Mouse (Mus musculus): ENCODE data around the gene Lrrc7. TPM values are rescaled to one million over a fixed set of nuclear protein-coding genes. Genes with fewer than 3 reads are reported as not detected.
A peak's percentile ranks its signal among the peaks of the same experiment; 100 is the strongest.

Lrrc7 gene
- 0.10 and 0.11 TPM in 2 replicates for polyA plus RNA-seq (2015; fragmentation: Nextera tagmentation; extraction: Ambion mirVana)

- DNase-seq (ENCODE audit: low spot score): peak; percentile 39
- peaks cover 28% of the 10 kb centered on the region; the same call in 1 of the 2 replicates for H3K27me3 ChIP-seq (ENCODE audit: insufficient read depth, low read length)
- peaks cover 9% of the 10 kb centered on the region for H3K4me1 ChIP-seq (replicated peaks; ENCODE audit: insufficient read depth, low read length)
- H3K27ac ChIP-seq: no peak within 1 kb of the TSS
- WGBS: under 1% methylated on average over 28 of the region's 28 CpGs
- no peaks in the 10 kb centered on the region for H3K9me3 ChIP-seq (replicated peaks; ENCODE audit: low read length)
- peak within 1 kb of the TSS; percentile 98 for H3K4me2 ChIP-seq (ENCODE audit: low read length)
- peak within 1 kb of the TSS; percentile 49 for H3K9ac ChIP-seq (ENCODE audit: low read depth, low read length)
- TF ChIP-seq CTCF (IDR thresholded peaks at IDR 0.05; ENCODE audit: low read depth): peak; percentile 53
- H3K4me3 ChIP-seq (replicated peaks; ENCODE audit: low read depth, low read length): peak within 1 kb of the TSS; percentile 54
- H3K36me3 ChIP-seq (ENCODE audit: insufficient read depth, low read length): no peaks in the 10 kb centered on the region
- ATAC-seq (replicated peaks; ENCODE audit: low FRiP score, low read depth): peak; percentile 90
These were observed at the start of gene Lrrc7 for GRCm38 (mm10) chr3:158561987-158562360. Lrrc7 (minus strand) TSS chr3:158562221.

DNA sequence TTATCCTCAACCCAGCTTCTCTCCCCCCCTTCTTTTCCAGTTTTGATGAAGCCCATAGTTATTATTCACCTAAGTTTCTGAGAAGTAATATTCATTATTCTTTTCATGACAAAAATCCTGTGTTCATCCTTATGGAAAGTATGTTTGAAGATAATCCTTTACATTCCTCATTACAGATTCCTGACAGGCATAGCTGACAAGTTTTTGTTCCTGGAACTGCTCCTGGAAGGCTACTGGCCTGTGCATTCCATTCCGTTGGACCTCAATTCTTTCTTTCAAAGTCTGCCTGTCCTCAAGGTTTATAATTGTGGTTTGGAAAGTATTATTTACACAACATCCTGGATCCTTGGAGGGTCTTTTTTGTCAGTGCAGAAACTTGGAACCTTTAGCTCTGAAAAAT, 45.0 kb upstream of the Lrrc7 start:
- DNase-seq (ENCODE audit: low spot score): no peak
- Histone ChIP-seq H3K36me3 (ENCODE audit: insufficient read depth, low read length) (no peaks in the 10 kb centered on the region), H3K9ac (ENCODE audit: low read depth, low read length) (no peak overlapping the region), H3K4me3 (replicated peaks; ENCODE audit: low read depth, low read length) (no peak overlapping the region), H3K4me2 (ENCODE audit: low read length) (no peak overlapping the region), H3K9me3 (replicated peaks; ENCODE audit: low read length) (no peaks in the 10 kb centered on the region), H3K4me1 (replicated peaks; ENCODE audit: insufficient read depth, low read length) (no peaks in the 10 kb centered on the region), H3K27me3 (ENCODE audit: insufficient read depth, low read length) (no peaks in the 10 kb centered on the region), H3K27ac (no peak overlapping the region)
- TF ChIP-seq CTCF (IDR thresholded peaks at IDR 0.05; ENCODE audit: low read depth): no peak
- no peak for ATAC-seq (replicated peaks; ENCODE audit: low FRiP score, low read depth)
- WGBS: 50% methylated on average over 1 of the region's 1 CpGs

GRCm38 (mm10) chr3:158605274-158605673, 43.3 kb upstream of the Lrrc7 start:
- H3K4me3 ChIP-seq (replicated peaks; ENCODE audit: low read depth, low read length): no peak overlapping the region
- no peaks in the 10 kb centered on the region for H3K4me1 ChIP-seq (replicated peaks; ENCODE audit: insufficient read depth, low read length)
- DNase-seq (ENCODE audit: low spot score): no peak
- H3K27ac ChIP-seq: no peak overlapping the region
- ATAC-seq (replicated peaks; ENCODE audit: low FRiP score, low read depth): no peak
- H3K36me3 ChIP-seq (ENCODE audit: insufficient read depth, low read length): no peaks in the 10 kb centered on the region
- no peak overlapping the region for H3K9ac ChIP-seq (ENCODE audit: low read depth, low read length)
- no peak for TF ChIP-seq CTCF (IDR thresholded peaks at IDR 0.05; ENCODE audit: low read depth)
- H3K4me2 ChIP-seq (ENCODE audit: low read length): no peak overlapping the region
- H3K9me3 ChIP-seq (replicated peaks; ENCODE audit: low read length): no peaks in the 10 kb centered on the region
- no peaks in the 10 kb centered on the region for H3K27me3 ChIP-seq (ENCODE audit: insufficient read depth, low read length)

DNA sequence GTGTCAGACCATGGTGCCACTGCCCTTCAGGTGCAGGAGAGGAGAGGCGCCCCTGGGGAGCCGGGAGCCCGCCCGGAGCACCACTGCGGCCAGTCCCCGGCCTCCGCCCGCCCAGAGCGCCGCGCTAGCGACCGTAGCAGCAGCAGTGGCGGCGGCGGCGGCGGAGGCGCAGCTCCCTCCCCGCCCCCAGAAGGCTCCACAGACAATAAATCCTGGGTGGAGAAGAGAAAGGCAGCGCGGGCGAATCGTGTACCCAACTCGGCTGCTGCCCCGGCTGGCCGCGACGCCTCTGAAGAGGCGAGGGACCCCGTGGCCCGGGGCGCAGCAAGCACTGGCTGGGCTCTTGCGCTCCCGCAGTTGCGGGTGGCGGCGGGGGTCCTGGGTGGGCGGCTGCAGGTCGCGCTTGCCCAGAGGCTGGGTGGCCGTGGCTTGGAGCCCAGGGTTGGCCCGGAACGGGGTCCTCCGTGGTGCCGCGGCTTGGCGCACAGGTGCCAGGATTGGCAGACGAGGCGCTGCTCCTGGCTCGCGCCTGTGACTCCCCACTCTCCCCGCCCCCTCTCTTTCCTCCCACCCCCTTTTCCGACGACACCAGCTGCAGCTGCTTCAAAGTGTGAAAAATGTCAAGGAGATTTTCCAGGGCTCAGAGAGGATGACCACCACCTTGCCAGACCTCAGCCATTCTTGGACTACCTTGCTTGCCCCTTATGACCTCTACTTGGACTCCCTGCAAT, 600 bp downstream of the Lrrc7 start:
- Histone ChIP-seq H3K9ac (ENCODE audit: low read depth, low read length) (peak overlapping the region; percentile 49), H3K4me2 (ENCODE audit: low read length) (peak overlapping the region; percentile 98), H3K27me3 (ENCODE audit: insufficient read depth, low read length) (peaks cover 28% of the 10 kb centered on the region; the same call in 1 of the 2 replicates), H3K27ac (no peak overlapping the region), H3K36me3 (ENCODE audit: insufficient read depth, low read length) (no peaks in the 10 kb centered on the region), H3K9me3 (replicated peaks; ENCODE audit: low read length) (no peaks in the 10 kb centered on the region), H3K4me1 (replicated peaks; ENCODE audit: insufficient read depth, low read length) (peaks cover 9% of the 10 kb centered on the region), H3K4me3 (replicated peaks; ENCODE audit: low read depth, low read length) (peak overlapping the region; percentile 54)
- peak; percentile 9 for DNase-seq (ENCODE audit: low spot score)
- peak; percentile 49 for ATAC-seq (replicated peaks; ENCODE audit: low FRiP score, low read depth)
- WGBS: under 1% methylated on average over 46 of the region's 55 CpGs
- TF ChIP-seq CTCF (IDR thresholded peaks at IDR 0.05; ENCODE audit: low read depth): no peak

GRCm38 (mm10) chr3:158560891-158561255, 1.1 kb downstream of the Lrrc7 start:
- no peaks in the 10 kb centered on the region for H3K36me3 ChIP-seq (ENCODE audit: insufficient read depth, low read length)
- TF ChIP-seq CTCF (IDR thresholded peaks at IDR 0.05; ENCODE audit: low read depth): no peak
- no peak overlapping the region for H3K27ac ChIP-seq
- H3K9ac ChIP-seq (ENCODE audit: low read depth, low read length): peak overlapping the region; percentile 49
- ATAC-seq (replicated peaks; ENCODE audit: low FRiP score, low read depth): no peak
- peak overlapping the region; percentile 54 for H3K4me3 ChIP-seq (replicated peaks; ENCODE audit: low read depth, low read length)
- no peaks in the 10 kb centered on the region for H3K9me3 ChIP-seq (replicated peaks; ENCODE audit: low read length)
- peak overlapping the region; percentile 98 for H3K4me2 ChIP-seq (ENCODE audit: low read length)
- H3K4me1 ChIP-seq (replicated peaks; ENCODE audit: insufficient read depth, low read length): peaks cover 9% of the 10 kb centered on the region
- H3K27me3 ChIP-seq (ENCODE audit: insufficient read depth, low read length): peaks cover 28% of the 10 kb centered on the region; the same call in 1 of the 2 replicates
- under 1% methylated on average over 16 of the region's 16 CpGs for WGBS
- DNase-seq (ENCODE audit: low spot score): peak; percentile 9

- Histone ChIP-seq H3K9me3 (replicated peaks; ENCODE audit: low read length) (no peaks in the 10 kb centered on the region), H3K27me3 (ENCODE audit: insufficient read depth, low read length) (peaks cover 28% of the 10 kb centered on the region; the same call in 1 of the 2 replicates), H3K27ac (no peak overlapping the region), H3K36me3 (ENCODE audit: insufficient read depth, low read length) (no peaks in the 10 kb centered on the region), H3K9ac (ENCODE audit: low read depth, low read length) (no peak overlapping the region), H3K4me1 (replicated peaks; ENCODE audit: insufficient read depth, low read length) (peaks cover 9% of the 10 kb centered on the region), H3K4me2 (ENCODE audit: low read length) (peak overlapping the region; percentile 98), H3K4me3 (replicated peaks; ENCODE audit: low read depth, low read length) (peak overlapping the region; percentile 17; the same call in 1 of the 2 replicates)
- peak; percentile 12 for DNase-seq (ENCODE audit: low spot score)
- WGBS: 3% methylated on average over 18 of the region's 18 CpGs
- no peak for ATAC-seq (replicated peaks; ENCODE audit: low FRiP score, low read depth)
- TF ChIP-seq CTCF (IDR thresholded peaks at IDR 0.05; ENCODE audit: low read depth): no peak
These were observed 2.0 kb downstream of the Lrrc7 start for GRCm38 (mm10) chr3:158559691-158560650.
